Mouse (Mus musculus) liver, embryonic 12.5 days (tissue): ENCODE data around the gene Ric8a. TPM values are rescaled to one million over a fixed set of nuclear protein-coding genes. Genes with fewer than 3 reads are reported as not detected.

Experiments used
- ATAC-seq: fragments of 200-750 bp; cut with Nextera tagmentation; 2 replicates; pipeline ENCODE4 v1.8.0; 2017; ENCODE audit warnings: moderate number of reproducible peaks, mild to moderate bottlenecking, moderate library complexity
- H3K27ac ChIP-seq: fragments of 300-500 bp; sonication (generic); 2 replicates; pipeline ENCODE4 v1.5.1; 2016; ENCODE audit warnings: mild to moderate bottlenecking
- H3K27me3 ChIP-seq: fragments of 300-500 bp; sonication (generic); replicated peaks from 2 replicates; pipeline ENCODE4 v1.6.1; 2016; ENCODE audit warnings: mild to moderate bottlenecking, moderate library complexity
- H3K36me3 ChIP-seq: fragments of 300-500 bp; sonication (generic); 2 replicates; pipeline ENCODE4 v1.6.1; 2016; ENCODE audit warnings: mild to moderate bottlenecking, moderate library complexity
- H3K4me1 ChIP-seq: fragments of 300-500 bp; sonication (generic); 2 replicates; pipeline ENCODE4 v1.6.1; 2016
- H3K4me2 ChIP-seq: fragments of 300-500 bp; sonication (generic); 2 replicates; pipeline ENCODE4 v1.6.1; 2016; ENCODE audit warnings: mild to moderate bottlenecking, moderate library complexity
- H3K4me3 ChIP-seq: fragments of 300-500 bp; sonication (generic); 2 replicates; pipeline ENCODE4 v1.5.1; 2016; ENCODE audit warnings: mild to moderate bottlenecking, moderate library complexity
- H3K9ac ChIP-seq: fragments of 300-500 bp; sonication (generic); 2 replicates; pipeline ENCODE4 v1.6.1; 2016; ENCODE audit warnings: mild to moderate bottlenecking, moderate library complexity
- H3K9me3 ChIP-seq: fragments of 300-500 bp; sonication (generic); replicated peaks from 2 replicates; pipeline ENCODE4 v1.6.1; 2016; ENCODE audit warnings: mild to moderate bottlenecking, moderate library complexity
- WGBS: fragments of 180-500 bp; shearing (Covaris S2); methylation state at CpG from one replicate; pipeline ENCODE4 v1.1.7; 2016; ENCODE audit not compliant: insufficient replicate concordance; 5-methylcytosine and 5-hydroxymethylcytosine counted together
- polyA plus RNA-seq: library from polyadenylated mRNA; unstranded; fragments of >200 nt; fragmentation: Nextera tagmentation; extraction: Ambion mirVana; gene quantifications from 2 replicates; pipeline ENCODE4 v1.2.1, GENCODE M21; 2016

The Ric8a gene
- 30.7 and 33.8 TPM in 2 replicates for polyA plus RNA-seq

GRCm38 (mm10) chr7:140856785-140857549 is at the start of gene Ric8a:
Gene Ric8a, plus strand, starts transcription at chr7:140856957.
- H3K36me3 ChIP-seq = peaks cover 71% of the 10 kb centered on the region

GRCm38 (mm10) chr7:140810496-140810895 is 46.3 kb upstream of the Ric8a start:
- 72% methylated on average over 6 of the region's 6 CpGs for WGBS
- Histone ChIP-seq H3K4me1 (no peaks in the 10 kb centered on the region), H3K4me3 (no peak overlapping the region), H3K9ac (no peak overlapping the region), H3K27me3 (no peaks in the 10 kb centered on the region), H3K27ac (no peak overlapping the region), H3K4me2 (no peak overlapping the region), H3K9me3 (no peaks in the 10 kb centered on the region), H3K36me3 (no peaks in the 10 kb centered on the region)
- ATAC-seq = no peak

More at GRCm38 (mm10) chr7:140856785-140857549, at the start of gene Ric8a:
- no peaks in the 10 kb centered on the region for H3K9me3 ChIP-seq
- peaks cover 44% of the 10 kb centered on the region for H3K4me1 ChIP-seq
- ATAC-seq = peak; percentile 84
- peak within 1 kb of the TSS; percentile 96 for H3K4me2 ChIP-seq
- H3K27me3 ChIP-seq = no peaks in the 10 kb centered on the region
- WGBS = under 1% methylated on average over 50 of the region's 50 CpGs
- H3K4me3 ChIP-seq = peak within 1 kb of the TSS; percentile 89
- H3K27ac ChIP-seq = peak within 1 kb of the TSS; percentile 98
- peak within 1 kb of the TSS; percentile 87 for H3K9ac ChIP-seq

GRCm38 (mm10) chr7:140811714-140812113 is 45.0 kb upstream of the Ric8a start:
- H3K36me3 ChIP-seq = no peaks in the 10 kb centered on the region
- ATAC-seq = no peak

GRCm38 (mm10) chr7:140812850-140813249 is 43.9 kb upstream of the Ric8a start:
- Histone ChIP-seq H3K36me3 (no peaks in the 10 kb centered on the region), H3K4me2 (no peak overlapping the region), H3K27me3 (no peaks in the 10 kb centered on the region), H3K27ac (no peak overlapping the region), H3K9me3 (no peaks in the 10 kb centered on the region), H3K4me3 (no peak overlapping the region), H3K9ac (no peak overlapping the region), H3K4me1 (no peaks in the 10 kb centered on the region)
- ATAC-seq = no peak
- WGBS = 79% methylated on average over 12 of the region's 12 CpGs

More at GRCm38 (mm10) chr7:140811714-140812113, 45.0 kb upstream of the Ric8a start:
- no peaks in the 10 kb centered on the region for H3K9me3 ChIP-seq
- H3K4me3 ChIP-seq = no peak overlapping the region
- H3K4me2 ChIP-seq = no peak overlapping the region
- no peaks in the 10 kb centered on the region for H3K4me1 ChIP-seq
- H3K9ac ChIP-seq = no peak overlapping the region
- no peaks in the 10 kb centered on the region for H3K27me3 ChIP-seq
- 79% methylated on average over 13 of the region's 13 CpGs for WGBS
- H3K27ac ChIP-seq = no peak overlapping the region

GRCm38 (mm10) chr7:140820173-140820572 is 36.6 kb upstream of the Ric8a start:
- H3K4me3 ChIP-seq = no peak overlapping the region
- H3K4me1 ChIP-seq = 0 out of 2 replicates have a peak, but pooled peaks cover 9% of the 10 kb centered on the region
- no peak overlapping the region for H3K4me2 ChIP-seq
- 60% methylated on average over 4 of the region's 4 CpGs for WGBS
- H3K9ac ChIP-seq = no peak overlapping the region
- H3K9me3 ChIP-seq = no peaks in the 10 kb centered on the region
- H3K27me3 ChIP-seq = 0 out of 2 replicates have a peak, but pooled peaks cover 7% of the 10 kb centered on the region
- no peaks in the 10 kb centered on the region for H3K36me3 ChIP-seq
- ATAC-seq = no peak
- H3K27ac ChIP-seq = no peak overlapping the region

- no peaks in the 10 kb centered on the region for H3K36me3 ChIP-seq
- H3K9ac ChIP-seq = 0 out of 2 replicates have a peak overlapping the region, but pooled peaks have one; percentile 9
- no peak for ATAC-seq
- H3K27me3 ChIP-seq = 0 out of 2 replicates have a peak, but pooled peaks cover 7% of the 10 kb centered on the region
- WGBS = 58% methylated on average over 5 of the region's 5 CpGs
- 0 out of 2 replicates have a peak, but pooled peaks cover 9% of the 10 kb centered on the region for H3K4me1 ChIP-seq
- no peak overlapping the region for H3K27ac ChIP-seq
- peak overlapping the region; percentile 64 for H3K4me2 ChIP-seq
- H3K4me3 ChIP-seq = peak overlapping the region; percentile 41
- H3K9me3 ChIP-seq = no peaks in the 10 kb centered on the region
Measured at GRCm38 (mm10) chr7:140821305-140821652, 35.5 kb upstream of the Ric8a start.

- Histone ChIP-seq H3K27ac (no peak within 1 kb of the TSS), H3K36me3 (no peaks in the 10 kb centered on the region), H3K4me2 (peak within 1 kb of the TSS; percentile 64), H3K27me3 (peaks cover 7% of the 10 kb centered on the region; the same call in 1 of the 2 replicates), H3K9ac (peak within 1 kb of the TSS; percentile 9; the same call in 1 of the 2 replicates), H3K4me1 (0 out of 2 replicates have a peak, but pooled peaks cover 9% of the 10 kb centered on the region), H3K9me3 (no peaks in the 10 kb centered on the region), H3K4me3 (peak within 1 kb of the TSS; percentile 41)
- 5% methylated on average over 21 of the region's 21 CpGs for WGBS
- ATAC-seq = peak; percentile 63
Measured at GRCm38 (mm10) chr7:140821653-140822329, 35.0 kb upstream of the Ric8a start, which contains the start of gene Zfp941. Gene Zfp941, minus strand, starts transcription at chr7:140822178.

- WGBS = 73% methylated on average over 4 of the region's 4 CpGs
- Histone ChIP-seq H3K36me3 (no peaks in the 10 kb centered on the region), H3K9ac (no peak overlapping the region), H3K27me3 (peaks cover 7% of the 10 kb centered on the region; the same call in 1 of the 2 replicates), H3K4me1 (0 out of 2 replicates have a peak, but pooled peaks cover 9% of the 10 kb centered on the region), H3K9me3 (no peaks in the 10 kb centered on the region), H3K27ac (no peak overlapping the region), H3K4me2 (no peak overlapping the region), H3K4me3 (no peak overlapping the region)
- no peak for ATAC-seq
Measured at GRCm38 (mm10) chr7:140822731-140823130, 34.0 kb upstream of the Ric8a start.

GRCm38 (mm10) chr7:140828171-140828881 is 28.4 kb upstream of the Ric8a start:
- Histone ChIP-seq H3K27me3 (peaks cover 7% of the 10 kb centered on the region), H3K36me3 (no peaks in the 10 kb centered on the region), H3K9me3 (no peaks in the 10 kb centered on the region), H3K4me3 (no peak overlapping the region), H3K4me1 (no peaks in the 10 kb centered on the region), H3K27ac (no peak overlapping the region), H3K9ac (no peak overlapping the region), H3K4me2 (no peak overlapping the region)
- ATAC-seq = no peak
- 23% methylated on average over 8 of the region's 8 CpGs for WGBS

- Histone ChIP-seq H3K9me3 (no peaks in the 10 kb centered on the region), H3K9ac (no peak overlapping the region), H3K4me3 (no peak overlapping the region), H3K27ac (no peak overlapping the region), H3K4me2 (no peak overlapping the region), H3K36me3 (no peaks in the 10 kb centered on the region), H3K27me3 (peaks cover 13% of the 10 kb centered on the region), H3K4me1 (peaks cover 9% of the 10 kb centered on the region)
- 52% methylated on average over 6 of the region's 6 CpGs for WGBS
- ATAC-seq = no peak
Measured at GRCm38 (mm10) chr7:140831447-140831846, 25.3 kb upstream of the Ric8a start.

GRCm38 (mm10) chr7:140833341-140833740 is 23.4 kb upstream of the Ric8a start:
- no peak overlapping the region for H3K9ac ChIP-seq
- H3K4me2 ChIP-seq = no peak overlapping the region
- no peak overlapping the region for H3K27ac ChIP-seq
- peaks cover 27% of the 10 kb centered on the region for H3K27me3 ChIP-seq
- H3K9me3 ChIP-seq = no peaks in the 10 kb centered on the region
- ATAC-seq = no peak
- 68% methylated on average over 4 of the region's 4 CpGs for WGBS
- peaks cover 9% of the 10 kb centered on the region for H3K4me1 ChIP-seq
- H3K36me3 ChIP-seq = no peaks in the 10 kb centered on the region
- no peak overlapping the region for H3K4me3 ChIP-seq
